In genomic region chr12:31973473-31974172, GRCm38 (mm10) we compare ENCODE assay signal across 8 mouse cellular contexts. TPM values are rescaled to one million over a fixed set of nuclear protein-coding genes. Genes with fewer than 3 reads are reported as not detected.
DNase-seq lines count a peak whose midpoint lies in the region; ATAC-seq lines count a peak whose summit lies in the region.

No protein-coding gene starts in this region.

- H3K4me2 ChIP-seq in hindbrain, embryonic 15.5 days = no peak overlapping the region
- H3K4me2 ChIP-seq in neural tube, embryonic 12.5 days (replicated peaks) = no peak overlapping the region

- intact Hi-C loops in left cerebral cortex, postnatal 14 days (cut with DNase I) = loop anchor here (5.0 kb wide), 1 partner anchor 89 kb away; the partner anchor contains the start of gene Prkar2b
- intact Hi-C loops in left cerebral cortex, postnatal 25 days (cut with DNase I) = no loop called here

- no peaks in the 10 kb centered on the region for H3K9me3 ChIP-seq in hindbrain, embryonic 15.5 days
- no peaks in the 10 kb centered on the region for H3K9me3 ChIP-seq in neural tube, embryonic 12.5 days

- peaks cover 3% of the 10 kb centered on the region; the same call in 1 of the 2 replicates for H3K36me3 ChIP-seq in hindbrain, embryonic 15.5 days
- H3K36me3 ChIP-seq in neural tube, embryonic 12.5 days = no peaks in the 10 kb centered on the region; the same call in 1 of the 2 replicates

- H3K4me3 ChIP-seq in hindbrain, embryonic 15.5 days = no peak overlapping the region
- H3K4me3 ChIP-seq in neural tube, embryonic 12.5 days = no peak overlapping the region

- 55% methylated on average over 13 of the region's 13 CpGs for WGBS in hindbrain, embryonic 15.5 days
- 61% methylated on average over 13 of the region's 13 CpGs for WGBS in neural tube, embryonic 12.5 days

- DNase-seq in left cerebral cortex, postnatal 14 days (ENCODE audit: low spot score in 2 of 2) = peak; percentile 33 to 51
- no peak for DNase-seq in left cerebral cortex, postnatal 25 days (ENCODE audit: low spot score in 2 of 2)
- peak; percentile 51 for DNase-seq in c-Kit-positive CD71-positive TER-119-negative erythroid progenitor cells, embryonic 14.5 days (ENCODE audit: low read depth)
- DNase-seq in gastrocnemius, adult 18-20 months (ENCODE audit: low spot score) = peak; percentile 29
- DNase-seq in liver = peak; percentile 61
- DNase-seq in thymus, postnatal 25 days = peak; percentile 70

- H3K4me1 ChIP-seq in hindbrain, embryonic 15.5 days (replicated peaks) = peaks cover 5% of the 10 kb centered on the region
- 0 out of 2 replicates have a peak, but pooled peaks cover 4% of the 10 kb centered on the region for H3K4me1 ChIP-seq in neural tube, embryonic 12.5 days

- ATAC-seq in hindbrain, embryonic 15.5 days (ENCODE audit: low FRiP score, low read depth) = peak; percentile 73
- ATAC-seq in neural tube, embryonic 12.5 days (ENCODE audit: low FRiP score, low read depth) = peak; percentile 86

- H3K27ac ChIP-seq in hindbrain, embryonic 15.5 days (replicated peaks) = 0 out of 2 replicates have a peak overlapping the region, but pooled peaks have one; percentile 8
- H3K27ac ChIP-seq in neural tube, embryonic 12.5 days = no peak overlapping the region

- no peak overlapping the region for H3K9ac ChIP-seq in hindbrain, embryonic 15.5 days
- H3K9ac ChIP-seq in neural tube, embryonic 12.5 days = no peak overlapping the region

- no peaks in the 10 kb centered on the region for H3K27me3 ChIP-seq in hindbrain, embryonic 15.5 days
- no peaks in the 10 kb centered on the region for H3K27me3 ChIP-seq in neural tube, embryonic 12.5 days (replicated peaks)

RNA-seq across cellular contexts. Expression of gene Hbp1, which starts 23.3 kb away (rescaled TPM):
- 10 to 100 TPM; 19.1 to 19.3 TPM for total RNA-seq in left cerebral cortex, postnatal 14 days (2021)
- total RNA-seq in left cerebral cortex, postnatal 25 days (2021) = 10 to 100 TPM; 17.7 to 19.7 TPM
- 10 to 100 TPM; 61.8 to 77.7 TPM for total RNA-seq in gastrocnemius, adult 18-20 months (2021)
- 47.1 and 48.2 TPM in 2 replicates for polyA plus RNA-seq in hindbrain, embryonic 15.5 days (2015; fragmentation: Nextera tagmentation; extraction: Ambion mirVana)
- polyA plus RNA-seq in neural tube, embryonic 12.5 days (2016; fragmentation: Nextera tagmentation; extraction: Ambion mirVana) = 92.9 and 95.8 TPM in 2 replicates

Comparison
In these comparisons a context has a peak if more than half of its experiments do, and no peak if none do; other contexts are left out.
1. DNase-seq: peak in left cerebral cortex, postnatal 14 days (2 of 2), c-Kit-positive CD71-positive TER-119-negative erythroid progenitor cells, embryonic 14.5 days (single experiment), gastrocnemius, adult 18-20 months (single experiment), liver (single experiment) and thymus, postnatal 25 days (single experiment); none in left cerebral cortex, postnatal 25 days (0 of 2).